Mouse (Mus musculus) spleen, postnatal 4 days (tissue): Measurements from ENCODE around the gene Dcaf8.
"Not testable (repeated sequence)": the region's sequence is repeated elsewhere in the genome, so short reads cannot be mapped to it uniquely, and the experiment has no call there.

Source experiments
- DNase-seq, 2 experiments: peaks; one replicate each; pipeline ENCODE4 v3.0.0; 2022; ENCODE audit warnings: low spot score in 2 of 2

The Dcaf8 gene

GRCm38 (mm10) chr1:172218164-172218910 is 70.5 kb downstream of the Dcaf8 start:
- DNase-seq, result no peak

- DNase-seq, result no peak
Measured at GRCm38 (mm10) chr1:172219451-172220406, 71.8 kb downstream of the Dcaf8 start, which contains the start of gene Casq1. Gene Casq1 (minus strand): TSS chr1:172219868.

- no peak for DNase-seq
Measured at GRCm38 (mm10) chr1:172220414-172220813, 72.5 kb downstream of the Dcaf8 start.

- DNase-seq, result no peak
Measured at GRCm38 (mm10) chr1:172221297-172222063, 73.6 kb downstream of the Dcaf8 start.

- no peak for DNase-seq
Measured at GRCm38 (mm10) chr1:172228209-172228608, 80.3 kb downstream of the Dcaf8 start.

GRCm38 (mm10) chr1:172229215-172229614 is 81.3 kb downstream of the Dcaf8 start:
- no peak for DNase-seq

- DNase-seq, result no peak
Measured at GRCm38 (mm10) chr1:172240945-172241708, 93.2 kb downstream of the Dcaf8 start.

- DNase-seq, result no peak
Measured at GRCm38 (mm10) chr1:172242401-172242800, 94.5 kb downstream of the Dcaf8 start.

GRCm38 (mm10) chr1:172243547-172244205 is 95.8 kb downstream of the Dcaf8 start:
- no peak for DNase-seq

GRCm38 (mm10) chr1:172244645-172245044 is 96.8 kb downstream of the Dcaf8 start:
- DNase-seq, result not testable (repeated sequence)
